Mouse (Mus musculus): Measurements from ENCODE around the gene S100a10.
"Not testable (repeated sequence)": the region's sequence is repeated elsewhere in the genome, so short reads cannot be mapped to it uniquely, and the experiment has no call there.

S100a10 gene

DNA sequence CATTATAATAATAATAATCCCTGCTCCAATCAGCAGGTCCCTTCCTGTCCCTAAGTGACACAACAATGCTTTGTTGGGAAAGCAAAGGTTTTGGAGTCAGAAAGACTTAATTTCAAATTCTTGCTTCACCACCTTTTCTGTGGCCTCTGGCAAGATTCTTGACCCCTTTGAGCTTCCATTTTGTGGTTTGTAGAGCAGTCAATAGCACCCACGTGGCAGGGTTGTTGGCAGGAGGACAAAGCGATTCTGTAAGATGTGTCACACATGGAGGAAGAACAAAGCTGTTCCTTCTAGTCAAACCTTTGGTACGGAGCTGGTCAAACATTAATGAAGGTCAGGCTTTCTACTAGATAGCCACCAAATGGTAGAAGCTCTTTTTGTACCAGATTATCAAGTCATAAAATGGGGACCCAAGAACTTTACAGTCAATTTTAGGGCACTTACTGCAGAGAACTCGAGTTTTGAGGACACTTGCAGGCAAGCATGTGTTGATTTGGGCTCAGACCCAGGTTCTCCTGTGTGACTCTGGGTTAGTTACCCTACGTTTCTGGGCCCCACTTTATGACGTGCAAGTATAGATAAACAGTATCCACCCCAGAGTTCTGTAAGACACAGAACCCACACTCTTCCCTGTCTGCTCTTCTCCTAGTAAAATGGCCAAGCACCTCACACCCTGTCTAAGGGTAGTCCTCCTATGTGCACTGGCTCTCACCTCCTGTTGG lies 24.6 kb downstream of the S100a10 start:
- no peak for DNase-seq (ENCODE audit: low read depth, low spot score)

- DNase-seq (ENCODE audit: low read depth, low spot score), result no peak
Observed at GRCm38 (mm10) chr3:93580039-93580403, 25.1 kb downstream of the S100a10 start.

DNA sequence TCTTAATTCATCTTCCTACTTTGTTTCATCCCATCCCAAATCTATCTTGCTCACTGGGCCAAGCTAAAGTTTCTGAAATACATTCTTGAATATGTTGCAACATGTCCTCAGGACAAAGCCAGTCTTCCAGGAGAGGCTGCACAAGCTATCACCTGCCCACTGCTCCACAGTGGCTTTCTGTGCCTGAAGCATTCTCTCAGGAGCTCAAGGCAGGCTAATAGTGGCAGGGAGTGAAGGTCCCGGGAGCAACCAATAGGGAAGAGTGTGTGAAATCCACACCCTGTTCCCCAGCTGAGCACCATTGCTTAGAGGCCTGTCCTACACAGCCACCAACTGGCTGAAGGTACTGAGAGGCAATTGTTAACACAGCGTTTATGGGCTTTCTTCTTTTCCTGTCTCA lies 26.1 kb downstream of the S100a10 start:
- DNase-seq (ENCODE audit: low read depth, low spot score), result no peak

DNA sequence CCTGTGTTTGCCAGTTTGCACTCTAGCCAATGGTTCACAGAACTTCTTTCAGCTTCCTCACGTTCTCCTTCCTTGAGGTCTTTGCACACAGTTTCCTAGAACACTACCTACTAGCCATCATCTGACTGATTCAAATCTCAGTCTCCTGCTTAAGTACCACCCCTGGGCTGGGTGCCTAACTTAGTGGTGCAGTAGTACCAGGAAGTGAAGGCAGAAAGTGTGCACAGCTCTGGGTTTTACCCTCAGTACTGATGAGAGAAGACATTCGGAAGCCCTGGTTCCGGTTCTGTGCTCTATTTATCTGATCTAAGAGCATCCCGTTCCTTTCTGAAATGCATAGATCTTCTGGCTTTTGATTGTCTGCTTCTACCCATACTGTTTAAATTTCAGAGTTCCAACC lies 26.8 kb downstream of the S100a10 start:
- no peak for DNase-seq (ENCODE audit: low read depth, low spot score)

DNA sequence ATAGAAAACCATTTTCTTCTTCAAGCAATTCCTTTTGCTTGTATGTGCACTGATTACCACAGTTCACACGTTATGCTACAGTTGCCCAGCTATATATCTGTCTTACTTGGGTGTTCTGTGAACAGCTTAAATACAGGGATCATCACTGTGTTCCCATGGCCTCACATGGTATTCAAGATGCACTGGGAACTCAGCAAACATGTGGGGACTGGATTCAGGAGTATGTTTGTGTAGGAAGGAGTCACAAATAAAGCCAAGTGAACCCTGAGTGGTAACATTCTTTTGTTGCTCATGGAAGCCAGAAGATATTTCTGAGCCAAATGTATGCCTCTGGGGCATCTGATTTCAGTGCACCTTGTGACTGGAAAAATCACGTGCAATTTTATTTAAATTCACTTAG lies 28.2 kb downstream of the S100a10 start:
- DNase-seq (ENCODE audit: low read depth, low spot score), result no peak

GRCm38 (mm10) chr3:93589629-93590028 lies 34.7 kb downstream of the S100a10 start:
- DNase-seq (ENCODE audit: low read depth, low spot score), result no peak

DNA sequence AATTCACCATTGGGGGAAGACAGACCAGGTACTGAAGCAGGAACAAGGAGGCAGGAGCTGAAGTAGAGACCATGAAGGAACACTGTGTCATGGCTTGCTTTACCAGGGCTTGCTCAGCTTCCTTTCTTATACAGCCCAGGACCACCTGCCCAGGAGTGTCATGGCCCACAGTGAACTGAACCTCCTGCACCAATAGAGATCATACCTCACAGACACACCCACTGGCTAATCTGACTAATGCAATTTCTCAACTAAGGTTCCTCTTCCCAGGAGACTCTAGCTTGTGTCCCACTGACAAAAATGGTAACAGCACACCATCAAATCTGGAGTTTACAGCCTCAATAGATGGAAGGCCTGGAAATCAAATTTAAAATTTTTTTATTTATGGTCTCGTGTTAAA lies 35.4 kb downstream of the S100a10 start:
- DNase-seq (ENCODE audit: low read depth, low spot score), result no peak

GRCm38 (mm10) chr3:93592100-93592499 lies 37.2 kb downstream of the S100a10 start:
- DNase-seq (ENCODE audit: low read depth, low spot score), result no peak

- DNase-seq (ENCODE audit: low read depth, low spot score), result no peak
Observed at GRCm38 (mm10) chr3:93592976-93593375, 38.1 kb downstream of the S100a10 start.

DNA sequence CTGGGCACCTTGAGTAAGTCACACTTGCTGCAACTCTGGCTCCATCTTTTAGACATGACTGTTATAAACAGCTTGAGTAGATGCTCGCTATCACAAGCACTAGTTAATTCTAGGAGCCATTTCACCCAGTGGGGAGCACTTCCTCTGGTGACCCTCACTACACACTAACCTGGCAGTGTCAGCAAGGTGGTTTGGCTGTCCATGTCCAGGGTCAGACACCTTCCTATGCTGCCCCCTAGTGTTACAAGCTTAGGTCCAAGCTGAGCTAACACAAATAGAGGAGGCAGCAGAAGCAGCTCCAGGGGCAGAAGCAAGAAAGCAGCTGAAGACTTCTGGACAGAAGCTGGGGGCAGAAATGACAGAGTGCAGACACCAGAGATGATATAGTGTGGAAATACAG lies 38.6 kb downstream of the S100a10 start:
- no peak for DNase-seq (ENCODE audit: low read depth, low spot score)

DNA sequence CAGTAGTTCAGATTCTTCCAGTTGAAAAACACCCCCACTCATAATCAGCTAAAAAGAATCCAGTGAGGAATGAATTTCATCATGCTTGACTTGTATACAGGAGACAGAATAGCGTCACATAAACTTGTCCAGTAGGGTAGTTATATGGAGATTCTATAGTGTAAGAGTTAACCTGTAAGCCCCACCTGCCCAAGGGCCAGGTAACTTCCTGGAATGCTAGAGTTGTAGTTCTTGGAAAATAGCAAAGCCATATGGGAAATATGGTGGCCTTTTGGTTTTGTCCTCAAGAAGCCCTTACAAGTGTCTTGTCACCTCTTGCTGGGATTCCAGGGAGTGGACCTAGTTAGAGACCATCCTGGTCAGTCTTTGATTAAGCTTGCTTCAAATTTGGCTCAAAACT lies 41.8 kb downstream of the S100a10 start:
- DNase-seq (ENCODE audit: low read depth, low spot score), result no peak

- no peak for DNase-seq (ENCODE audit: low read depth, low spot score)
Observed at GRCm38 (mm10) chr3:93597221-93597913, 42.5 kb downstream of the S100a10 start.

GRCm38 (mm10) chr3:93597970-93598369 lies 43.1 kb downstream of the S100a10 start:
- DNase-seq (ENCODE audit: low read depth, low spot score), result no peak

DNA sequence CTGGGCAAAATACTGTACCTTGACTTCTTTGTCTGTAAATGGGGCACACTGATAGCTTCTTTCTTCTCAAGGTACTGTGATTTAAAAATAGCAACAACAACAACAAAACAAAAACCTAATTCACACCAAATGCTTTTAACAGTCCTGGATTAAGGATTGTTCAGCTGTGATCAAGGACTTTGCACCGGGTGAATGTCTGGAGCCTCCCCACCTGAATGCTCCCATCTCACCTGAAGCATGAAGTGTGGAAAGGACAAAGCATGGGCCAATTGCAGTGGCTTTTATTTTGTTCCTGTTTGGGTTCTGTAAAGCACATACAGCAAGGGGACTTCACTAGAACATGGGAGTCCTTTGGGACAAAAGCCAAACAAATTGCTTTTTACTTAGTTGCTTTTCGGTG lies 45.3 kb downstream of the S100a10 start:
- no peak for DNase-seq (ENCODE audit: low read depth, low spot score)

DNA sequence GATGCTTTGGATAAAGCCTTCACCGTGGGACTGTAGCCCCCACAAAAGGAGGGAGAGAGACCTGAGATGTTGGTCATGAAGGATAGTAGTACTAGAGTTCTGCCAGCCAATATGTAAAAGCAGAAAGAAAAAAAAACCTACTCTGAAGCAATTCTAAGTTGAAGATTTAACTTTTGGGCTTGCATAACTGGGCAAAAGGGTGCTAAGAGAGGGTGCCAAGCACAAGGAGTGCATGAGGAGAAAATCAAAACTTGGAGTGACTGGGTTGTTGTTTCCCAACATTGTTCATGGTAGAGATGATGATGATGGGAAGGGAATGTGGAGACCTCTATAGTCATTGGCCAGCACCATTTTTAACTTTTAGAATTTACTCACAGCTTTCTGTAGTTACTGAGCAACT lies 47.0 kb downstream of the S100a10 start:
- no peak for DNase-seq (ENCODE audit: low read depth, low spot score)

DNA sequence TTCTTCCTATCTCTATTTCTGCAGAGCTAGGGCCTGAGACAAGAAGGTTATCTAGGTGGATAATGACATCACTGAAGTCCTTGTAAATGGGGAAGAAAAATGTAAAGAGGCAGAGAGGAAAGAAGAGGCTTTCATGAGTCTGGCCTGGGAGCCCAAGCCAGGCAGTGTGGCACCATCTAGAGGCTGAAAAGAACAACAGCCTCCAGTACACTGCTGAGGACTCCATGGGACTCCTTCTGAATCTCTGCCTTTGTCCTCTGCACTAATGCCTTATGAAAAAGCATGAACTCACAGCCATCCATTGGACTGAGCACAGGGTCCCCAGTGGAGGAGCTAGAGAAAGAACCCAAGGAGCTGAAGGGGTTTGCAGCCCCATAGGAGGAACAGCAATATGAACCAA lies 54.1 kb downstream of the S100a10 start:
- DNase-seq (ENCODE audit: low read depth, low spot score), result not testable (repeated sequence)

All from retina, adult 2 months (tissue).